Mouse (Mus musculus) monocyte, adult 5-6 weeks (primary cell): Measurements from ENCODE around the gene Alpk1. TPM values are rescaled to one million over a fixed set of nuclear protein-coding genes. Genes with fewer than 3 reads are reported as not detected.

Experiments
- ATAC-seq: fragments of 153-309, 156-312 bp; replicated peaks from 2 replicates; pipeline ENCODE4 v1.8.0; 2017; ENCODE audit warnings: mild to moderate bottlenecking; ENCODE audit not compliant: low TSS enrichment, insufficient number of reproducible peaks, severe bottlenecking, poor library complexity, low FRiP score
- total RNA-seq: library from RNA; stranded (forward); fragments of 200-1000, 200-491, 200-594 nt; gene quantifications from 3 replicates; pipeline ENCODE4 v1.2.3, GENCODE M21; 2017

Gene Alpk1
- total RNA-seq, 1 experiment from 2014 or later: 44.3 TPM

- ATAC-seq: no peak
Observed at GRCm38 (mm10) chr3:127707089-127707485, 73.2 kb downstream of the Alpk1 start.

GRCm38 (mm10) chr3:127706445-127707088 lies 73.8 kb downstream of the Alpk1 start:
- ATAC-seq: no peak

GRCm38 (mm10) chr3:127705515-127706444 lies 74.5 kb downstream of the Alpk1 start:
- no peak for ATAC-seq

- ATAC-seq: no peak
Observed at GRCm38 (mm10) chr3:127705139-127705514, 75.2 kb downstream of the Alpk1 start.

- ATAC-seq: no peak
Observed at GRCm38 (mm10) chr3:127701196-127701825, 79.0 kb downstream of the Alpk1 start.

GRCm38 (mm10) chr3:127698636-127699035 lies 81.7 kb downstream of the Alpk1 start:
- ATAC-seq: no peak

GRCm38 (mm10) chr3:127696541-127696940 lies 83.8 kb downstream of the Alpk1 start:
- ATAC-seq: no peak

GRCm38 (mm10) chr3:127694802-127695771 lies 85.2 kb downstream of the Alpk1 start:
- ATAC-seq: no peak

- ATAC-seq: no peak
Observed at GRCm38 (mm10) chr3:127691230-127691629, 89.1 kb downstream of the Alpk1 start.

GRCm38 (mm10) chr3:127679703-127680102 lies 100.6 kb downstream of the Alpk1 start:
- no peak for ATAC-seq

GRCm38 (mm10) chr3:127661646-127662531 lies 118.4 kb downstream of the Alpk1 start:
- ATAC-seq: no peak

- ATAC-seq: no peak
Observed at GRCm38 (mm10) chr3:127660712-127661111, 119.6 kb downstream of the Alpk1 start.

GRCm38 (mm10) chr3:127651742-127652653 lies 128.3 kb downstream of the Alpk1 start:
- ATAC-seq: no peak

- no peak for ATAC-seq
Observed at GRCm38 (mm10) chr3:127646156-127646825, 134.0 kb downstream of the Alpk1 start.

- ATAC-seq: no peak
Observed at GRCm38 (mm10) chr3:127642211-127642610, 138.1 kb downstream of the Alpk1 start.
